Mouse (Mus musculus): ENCODE results near the gene Tiprl. TPM values are rescaled to one million over a fixed set of nuclear protein-coding genes. Genes with fewer than 3 reads are reported as not detected.

Tiprl gene
- 10 to 100 TPM; 57.9 to 65.5 (median 62.0) TPM for total RNA-seq (2022)

DNA sequence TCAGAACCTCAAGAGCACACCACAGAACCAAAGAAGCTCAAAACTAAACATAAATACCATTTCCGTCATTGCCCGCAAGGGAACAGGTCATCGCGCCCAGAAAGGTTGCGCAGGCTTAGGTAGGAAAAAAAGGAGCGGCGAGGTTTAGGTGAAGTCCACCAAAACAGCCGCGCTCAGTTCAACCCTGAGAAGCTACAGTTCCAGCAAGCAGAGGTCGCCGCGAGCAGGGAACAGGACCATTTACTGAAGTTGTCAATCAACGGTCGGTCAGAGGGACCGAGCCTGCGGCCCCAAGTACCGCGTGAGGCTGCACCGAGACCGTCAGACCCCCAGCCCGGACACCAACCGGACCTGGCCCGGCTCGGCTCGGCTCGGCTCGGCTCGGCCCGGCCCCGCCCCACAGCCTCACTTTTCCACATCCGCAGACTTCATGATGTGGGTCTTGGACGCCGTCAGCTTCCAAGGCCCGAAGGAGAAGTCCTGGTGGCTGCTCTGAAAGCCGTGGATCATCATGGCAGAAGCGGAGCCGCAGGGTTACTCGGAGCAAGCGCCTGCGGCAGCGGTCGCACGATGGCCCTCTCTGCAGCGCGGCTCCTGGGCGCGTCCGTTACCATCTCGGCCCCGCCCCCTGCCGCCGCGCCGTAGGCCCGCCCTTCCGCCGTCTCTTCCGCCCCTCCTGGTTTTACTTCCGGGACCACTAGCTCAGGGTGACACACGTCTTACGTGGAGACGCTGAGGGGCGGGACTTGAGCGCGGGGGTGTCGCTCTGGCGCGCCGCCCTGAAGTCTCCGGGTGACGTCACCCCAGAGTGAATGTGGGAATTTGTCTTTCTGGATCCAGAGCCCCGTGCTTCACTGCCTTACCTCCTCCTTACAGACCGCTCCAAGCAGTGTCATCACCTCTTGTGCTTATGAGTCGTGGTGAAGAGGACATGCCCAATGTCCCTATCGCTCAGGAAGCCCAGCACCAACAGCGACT, at the start of gene Tiprl:
TSS of gene Tiprl (minus strand) at position 676 of the 978 bp plus-strand sequence.
- DNase-seq, result peak; percentile 97

DNA sequence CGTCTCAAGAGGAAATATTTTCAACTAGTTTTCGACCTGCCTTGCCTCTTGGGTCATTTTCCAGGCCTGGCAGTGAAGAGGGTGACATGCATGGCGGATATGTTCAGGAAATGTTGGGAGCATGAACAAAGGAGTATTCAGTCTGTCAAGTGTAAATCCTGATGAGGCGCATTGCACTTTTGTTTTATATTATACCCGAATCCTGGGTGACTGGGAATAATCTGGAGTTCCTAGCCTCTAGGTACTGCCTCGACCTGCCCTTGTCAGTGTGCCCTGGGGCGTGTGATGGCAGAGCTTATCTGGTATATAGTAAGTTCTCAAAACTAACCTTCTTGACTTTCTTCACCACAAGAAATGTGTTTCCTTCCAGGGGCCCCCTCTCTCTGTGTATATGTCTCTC, 47.3 kb upstream of the Tiprl start:
- no peak for DNase-seq

DNA sequence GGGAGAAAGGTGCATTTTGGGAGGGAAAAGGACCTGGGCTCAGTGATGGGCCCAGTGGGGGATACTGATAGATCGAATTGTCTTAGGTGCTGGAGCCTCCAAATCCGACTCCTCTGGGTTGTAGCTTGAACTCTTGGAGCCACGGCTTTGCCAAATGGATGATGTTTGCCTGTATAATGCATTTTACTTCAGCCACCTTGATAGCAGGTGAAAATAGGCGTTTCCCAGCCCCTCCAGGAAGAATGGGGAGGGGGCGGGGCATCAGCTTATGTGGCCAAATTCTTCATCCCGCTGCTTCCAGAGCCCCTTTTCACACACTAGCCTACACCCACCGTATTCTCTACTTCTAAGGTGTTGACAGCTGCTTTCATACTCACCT, 46.2 kb upstream of the Tiprl start:
- no peak for DNase-seq

DNA sequence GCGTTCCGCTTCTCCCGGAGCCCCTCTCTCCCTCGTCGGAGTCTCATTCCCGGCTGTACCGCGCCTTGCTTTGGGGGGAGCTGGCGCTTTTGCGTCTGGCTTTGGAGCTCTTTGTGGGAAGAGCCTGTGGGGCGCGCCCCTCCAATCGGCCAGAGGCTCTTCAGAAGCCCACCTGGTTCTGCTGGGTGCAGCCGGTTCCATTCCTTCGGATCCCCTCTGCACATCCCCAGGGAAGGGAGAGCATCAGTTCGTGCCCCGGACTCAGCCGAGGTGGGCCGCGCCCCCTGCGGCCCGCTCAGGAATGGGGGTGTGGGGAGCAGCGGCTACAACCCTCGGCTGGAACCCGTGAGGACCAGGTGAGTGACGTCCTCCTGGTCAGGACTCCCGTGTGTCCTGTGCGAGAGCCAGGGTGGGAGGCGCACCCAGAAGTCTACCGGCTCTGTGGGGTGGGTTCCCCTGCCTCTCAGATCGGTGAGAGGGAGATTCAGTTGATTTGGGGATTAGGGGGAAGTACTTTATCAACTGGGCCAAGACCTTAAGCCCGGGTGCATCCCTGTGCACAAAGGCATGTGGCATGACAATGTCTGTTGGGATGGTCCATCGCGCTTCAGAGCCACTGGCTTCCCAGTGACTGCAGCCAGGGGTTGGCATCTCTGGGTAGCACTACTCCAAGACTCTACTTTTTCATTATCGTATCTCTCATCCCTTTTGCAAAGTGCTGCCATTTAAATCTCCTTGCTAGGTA, 45.6 kb upstream of the Tiprl start:
- no peak for DNase-seq

DNA sequence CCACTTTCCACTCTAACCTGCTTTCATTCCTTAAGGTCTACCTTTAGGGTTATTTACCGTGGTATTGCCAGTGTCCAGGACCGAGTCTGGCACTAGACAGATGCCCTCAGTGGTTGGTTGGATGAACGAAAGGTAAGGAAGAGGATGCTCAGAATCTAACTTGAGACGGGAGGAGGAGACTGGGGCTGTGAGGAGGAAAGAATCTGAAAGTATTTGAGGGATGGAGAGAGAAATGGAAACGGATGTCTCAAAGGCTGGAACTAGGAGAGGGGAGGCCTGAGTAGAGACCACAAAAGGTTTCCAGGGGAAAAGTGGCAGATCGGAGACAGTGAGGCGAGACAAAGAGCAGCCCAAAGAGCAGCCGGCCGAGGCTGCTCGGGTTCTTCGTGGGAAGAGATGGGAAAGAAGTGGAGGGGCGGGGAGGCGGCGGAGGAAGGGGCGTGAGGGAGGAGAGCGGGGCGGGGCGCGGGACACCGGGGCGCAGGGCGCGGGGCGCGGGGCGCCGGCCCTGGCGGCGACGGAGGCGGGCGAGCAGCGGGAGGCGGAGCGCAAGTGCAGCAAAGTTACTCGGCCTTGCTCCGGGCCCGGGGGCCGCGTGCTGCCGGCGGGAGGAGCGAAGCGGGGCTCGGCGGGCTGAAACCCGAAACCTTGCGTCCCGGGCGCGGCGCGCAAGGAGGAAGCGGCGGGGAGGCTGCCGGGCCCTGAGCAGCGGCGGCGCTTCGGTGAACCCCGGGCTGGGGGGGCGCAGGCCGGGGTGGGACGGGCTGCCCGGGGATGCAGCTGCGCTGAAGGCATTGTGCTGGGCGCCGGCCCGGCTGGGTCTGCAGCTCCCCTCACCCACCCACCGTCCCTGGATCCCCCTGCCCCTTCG, 44.8 kb upstream of the Tiprl start:
- peak; percentile 39 for DNase-seq

DNA sequence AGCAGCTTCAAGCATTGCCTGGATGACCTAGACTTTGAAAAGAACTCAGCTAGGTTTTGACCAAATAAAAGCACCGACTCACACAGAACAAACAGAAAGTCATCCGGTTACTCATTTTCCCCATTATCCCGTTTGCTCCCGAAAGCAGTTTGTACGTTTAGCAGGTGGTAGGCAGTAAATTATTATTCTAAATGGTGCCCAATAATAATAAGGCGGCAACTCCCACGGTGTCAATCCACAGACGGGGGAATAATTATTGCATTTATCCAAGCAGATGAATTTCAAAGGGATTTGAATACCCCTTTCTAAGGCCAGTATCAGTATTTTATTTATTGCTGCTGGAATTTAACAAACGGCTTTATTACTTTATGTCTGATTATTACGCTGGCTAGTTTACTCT, 43.9 kb upstream of the Tiprl start:
- DNase-seq, result no peak

DNA sequence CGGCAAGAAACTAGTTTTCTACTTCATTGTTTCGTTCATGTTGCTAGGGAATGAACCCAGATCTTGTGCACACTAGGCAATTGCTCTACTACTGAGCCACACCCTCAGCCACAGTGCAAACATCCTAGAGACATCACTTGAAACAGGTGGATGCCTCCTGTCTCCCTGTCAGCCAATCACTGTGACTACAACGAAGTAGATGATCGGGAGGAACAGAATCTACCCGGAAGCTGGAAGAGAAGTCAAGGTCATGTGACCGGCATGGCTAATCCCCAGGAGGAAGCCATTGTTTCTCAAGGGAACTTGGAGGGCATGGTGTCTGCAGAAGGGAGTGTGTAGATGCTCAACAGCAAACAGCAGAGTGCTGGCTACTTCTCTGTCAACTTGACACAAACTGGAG, 38.1 kb upstream of the Tiprl start:
- DNase-seq, result no peak

DNA sequence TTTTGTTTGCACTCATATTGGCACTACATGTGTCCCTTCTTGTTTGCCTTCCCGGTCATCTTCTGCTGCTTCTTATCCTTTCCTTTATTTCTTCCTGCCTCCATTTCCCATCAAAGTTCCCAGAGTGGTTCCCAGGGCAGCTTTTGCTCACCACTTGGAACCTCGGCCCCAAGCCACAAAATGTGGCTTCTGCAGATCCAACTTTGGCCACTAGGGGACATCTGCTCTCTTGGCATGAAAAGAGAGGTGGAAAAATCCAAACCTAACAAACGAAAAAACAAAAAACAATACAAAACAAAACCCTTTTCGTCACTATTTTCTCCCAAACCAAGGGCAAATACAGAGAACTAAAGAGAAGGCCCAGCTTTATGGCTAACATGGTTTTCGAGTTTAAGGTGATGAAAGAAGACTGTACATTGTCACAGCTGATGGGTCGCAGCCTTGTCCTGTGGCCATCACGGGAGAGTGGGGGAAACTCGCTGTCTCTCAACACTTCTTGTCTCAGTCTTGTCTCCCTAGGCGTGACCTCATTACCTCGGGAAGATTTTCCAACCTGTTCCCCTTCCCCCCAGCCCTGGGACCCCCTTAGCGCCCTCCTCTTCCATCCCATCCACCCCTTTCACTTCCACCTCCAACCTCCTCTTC, 15.4 kb upstream of the Tiprl start:
- DNase-seq, result no peak

DNA sequence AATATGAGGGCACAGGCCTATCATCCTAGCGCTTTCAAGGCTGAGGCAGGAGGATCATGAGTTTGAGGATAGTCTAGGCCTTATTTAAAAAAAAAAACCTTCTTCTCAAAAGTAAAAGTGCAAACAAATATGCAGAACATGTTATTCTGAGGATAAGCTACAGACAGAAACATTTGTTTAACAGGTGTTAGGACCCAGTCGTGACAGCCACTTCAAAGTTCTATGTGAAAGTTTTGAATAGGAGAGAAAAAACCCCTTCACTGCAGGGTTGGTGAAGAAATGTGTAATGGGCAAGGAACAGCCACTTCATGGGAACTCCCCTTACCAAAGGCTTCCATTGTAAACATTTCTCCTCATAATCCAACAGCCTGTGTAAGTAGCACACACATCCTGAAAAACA, 13.8 kb upstream of the Tiprl start:
- no peak for DNase-seq

DNA sequence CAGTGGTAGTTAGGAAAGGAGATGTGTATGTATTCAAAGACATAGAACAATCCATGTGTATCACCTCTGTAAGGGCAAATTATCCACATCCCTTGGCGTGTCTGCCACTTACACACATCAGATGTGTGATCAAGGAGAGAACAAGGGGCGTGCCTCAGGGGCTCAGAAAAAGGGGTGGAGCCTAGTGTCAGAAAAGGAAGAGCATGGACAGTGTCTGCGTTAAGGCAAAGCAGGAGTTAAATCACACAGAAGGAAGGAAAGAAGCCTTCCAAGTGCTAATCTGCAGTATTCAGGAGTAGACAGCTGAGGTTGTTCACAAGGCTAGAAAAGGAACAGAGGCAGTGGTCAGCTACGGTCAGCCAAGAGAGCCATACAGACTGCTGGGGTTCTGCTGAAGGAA, 12.0 kb upstream of the Tiprl start:
- no peak for DNase-seq

DNA sequence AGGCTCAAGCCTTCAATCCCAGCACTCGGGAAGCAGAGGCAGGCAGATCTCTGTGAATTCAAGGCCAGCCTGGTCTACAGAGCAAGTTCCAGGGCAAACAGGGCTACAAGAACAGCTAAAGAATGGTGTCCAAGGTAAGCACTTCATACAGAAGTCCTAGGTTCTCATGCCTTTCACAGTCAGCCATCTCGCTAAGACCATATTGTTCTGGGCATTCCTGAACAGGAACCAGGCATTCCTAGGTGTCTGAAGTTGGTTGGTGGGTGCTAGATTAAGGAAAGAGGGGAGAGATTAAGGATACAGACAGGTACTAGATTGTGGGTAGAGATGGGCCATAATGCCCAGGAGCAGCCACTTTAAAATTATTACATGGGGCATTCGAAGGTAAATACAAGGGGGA, 11.0 kb upstream of the Tiprl start:
- no peak for DNase-seq

DNA sequence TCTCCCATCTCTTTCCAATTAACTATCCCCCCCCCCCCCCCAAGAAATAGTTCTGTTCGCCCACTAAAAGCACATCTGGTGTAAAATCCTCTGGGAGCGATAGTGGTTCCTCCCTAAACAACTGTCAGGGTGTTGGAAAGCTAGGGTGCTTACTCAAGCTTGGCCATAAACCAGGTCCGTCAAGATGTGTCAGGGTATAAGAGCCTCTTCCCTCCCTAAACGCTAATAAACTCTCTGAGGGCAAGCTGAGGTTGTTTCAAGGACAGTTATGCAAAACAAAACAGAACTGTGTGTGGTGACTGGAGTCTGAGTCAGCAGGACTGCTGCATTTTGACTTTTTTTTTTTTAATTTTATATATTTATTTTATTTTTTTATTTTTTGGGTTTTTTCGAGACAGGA, 10.3 kb upstream of the Tiprl start:
- peak; percentile 47 for DNase-seq

DNA sequence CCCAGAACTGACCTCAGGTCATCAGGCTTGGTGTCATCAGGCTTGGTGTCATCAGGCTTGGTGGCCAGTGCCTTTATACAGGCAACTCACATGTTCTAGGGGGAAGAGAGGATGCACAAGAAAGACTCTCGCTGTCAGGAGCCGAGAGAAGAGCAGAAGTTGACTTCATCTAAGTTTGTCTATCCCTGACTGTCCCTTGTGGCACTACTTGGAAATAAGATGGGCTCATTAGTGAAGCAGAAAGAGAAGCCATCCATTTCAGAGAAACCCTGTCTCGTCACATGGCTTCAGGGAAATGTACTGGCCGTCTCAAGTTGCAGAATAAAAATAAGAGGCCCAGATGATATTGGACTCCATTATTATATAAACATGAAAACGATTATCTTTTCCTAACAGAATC, 9.8 kb upstream of the Tiprl start:
- no peak for DNase-seq

DNA sequence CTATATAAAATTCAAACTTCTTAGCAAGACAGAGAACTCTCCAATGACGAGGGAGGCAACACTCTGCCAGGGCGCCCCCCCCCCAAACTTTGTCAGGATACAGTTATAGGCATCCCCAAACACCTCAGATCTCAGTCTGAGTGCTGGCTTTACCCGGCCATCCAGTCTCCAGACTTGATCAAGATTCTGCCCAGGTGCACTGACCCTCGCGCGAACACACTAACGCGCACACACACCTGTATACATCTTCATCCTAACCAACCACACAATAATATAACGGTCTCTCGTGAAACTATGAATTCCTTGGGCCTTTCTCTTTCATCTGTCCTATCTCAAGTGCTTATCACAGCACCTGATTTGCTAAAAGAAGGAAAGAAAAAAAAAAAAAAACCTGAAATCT, 950 bp downstream of the Tiprl start:
- no peak for DNase-seq

DNA sequence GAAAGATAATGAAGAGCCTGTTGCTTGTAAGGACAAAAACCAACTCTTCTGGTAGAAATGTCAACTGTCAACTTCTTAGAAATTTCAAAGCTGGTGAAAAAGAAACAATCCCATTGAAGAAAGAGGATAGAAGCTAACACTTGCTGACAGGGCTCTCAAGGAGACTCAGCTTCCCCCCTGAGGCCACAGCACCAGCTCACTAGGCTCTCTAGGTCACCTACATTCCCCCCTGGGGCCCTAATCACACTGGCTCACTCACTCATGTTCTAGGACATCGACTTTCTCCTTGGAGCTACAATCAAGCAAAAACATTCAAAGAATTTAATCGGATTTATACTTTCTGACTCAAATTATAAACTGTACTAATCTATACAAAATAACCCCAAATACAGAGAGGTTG, 3.0 kb downstream of the Tiprl start:
- no peak for DNase-seq

DNA sequence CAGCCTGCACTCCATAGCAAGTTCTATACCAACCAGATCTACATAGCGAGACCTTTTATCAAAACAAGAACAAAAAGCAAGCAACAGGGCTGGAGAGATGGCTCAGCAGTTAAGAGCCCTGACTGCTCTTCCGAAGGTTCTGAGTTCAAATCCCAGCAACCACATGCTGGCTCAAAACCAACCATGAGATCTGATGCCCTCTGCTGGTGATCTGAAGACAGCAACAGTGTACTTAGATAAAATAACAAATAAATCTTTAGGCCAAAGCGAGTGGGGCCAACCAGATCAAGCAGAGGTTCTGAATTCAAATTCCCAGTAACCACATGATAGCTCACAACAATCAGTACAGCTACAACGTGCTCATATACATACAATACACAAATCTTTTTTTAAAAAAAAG, 6.1 kb downstream of the Tiprl start:
- no peak for DNase-seq

DNA sequence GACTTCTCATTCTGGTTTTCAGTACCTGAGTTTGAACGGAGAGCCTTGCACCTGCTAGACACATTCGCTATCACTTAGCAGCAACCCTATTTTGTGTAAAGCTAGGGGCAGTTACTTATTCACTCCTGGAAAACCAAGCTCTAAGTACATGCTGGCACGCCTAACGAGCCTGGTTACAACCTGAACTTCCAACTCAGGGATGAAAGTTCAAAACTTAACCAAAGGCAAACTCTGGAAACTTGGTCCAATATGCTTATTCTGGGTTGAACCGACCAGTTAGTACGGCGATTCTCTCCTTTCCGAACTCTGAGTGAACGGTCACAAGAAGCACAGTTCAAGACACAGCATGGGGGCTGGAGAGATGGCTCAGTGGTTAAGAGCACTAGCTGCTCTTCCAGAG, 7.2 kb downstream of the Tiprl start:
- DNase-seq, result no peak

DNA sequence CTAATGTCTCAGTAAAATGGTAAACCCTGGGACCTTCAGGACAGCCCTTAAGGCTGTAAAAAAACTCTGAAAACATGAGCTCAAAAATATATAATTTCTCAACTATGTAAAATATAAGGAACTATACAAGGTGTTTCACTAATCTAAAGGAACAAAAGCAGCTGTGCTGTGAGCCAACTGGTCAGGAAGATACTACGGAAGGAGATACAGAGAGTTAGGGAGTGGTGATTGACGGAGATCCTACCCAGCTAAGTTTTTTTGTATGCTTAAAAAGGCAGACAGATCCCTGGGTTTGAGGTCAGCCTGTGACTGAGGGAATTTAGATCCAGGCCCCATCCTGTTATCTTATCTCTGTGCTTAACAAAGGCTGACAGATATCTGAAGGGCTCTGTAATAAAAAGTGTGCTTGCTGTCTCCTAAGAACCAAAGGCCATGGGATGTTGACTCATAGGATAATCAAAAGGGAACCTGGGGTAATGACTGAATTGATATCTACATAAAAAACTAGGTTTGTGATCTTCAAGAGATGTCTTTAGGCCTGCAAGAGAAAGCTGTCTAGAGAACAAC, 19.7 kb downstream of the Tiprl start:
- DNase-seq, result no peak

DNA sequence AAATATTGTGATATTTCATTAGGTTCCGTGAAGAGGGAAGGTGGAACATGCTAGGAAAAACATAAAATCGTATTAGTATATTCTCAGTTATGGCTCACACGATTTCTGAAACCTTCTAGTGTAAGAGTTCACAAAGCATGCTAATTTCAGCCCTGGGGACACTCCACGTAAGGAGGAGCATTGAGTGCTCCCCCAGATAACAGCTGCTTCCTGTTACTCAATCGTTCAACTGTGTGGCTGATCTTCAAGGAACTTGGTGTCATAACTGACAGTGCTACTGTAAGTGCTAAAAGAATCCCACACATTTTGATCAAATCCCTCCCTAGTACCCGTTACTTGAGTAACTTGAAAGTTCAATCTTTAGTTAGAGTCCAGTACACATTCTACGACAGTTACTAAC, 21.0 kb downstream of the Tiprl start:
- DNase-seq, result no peak

DNA sequence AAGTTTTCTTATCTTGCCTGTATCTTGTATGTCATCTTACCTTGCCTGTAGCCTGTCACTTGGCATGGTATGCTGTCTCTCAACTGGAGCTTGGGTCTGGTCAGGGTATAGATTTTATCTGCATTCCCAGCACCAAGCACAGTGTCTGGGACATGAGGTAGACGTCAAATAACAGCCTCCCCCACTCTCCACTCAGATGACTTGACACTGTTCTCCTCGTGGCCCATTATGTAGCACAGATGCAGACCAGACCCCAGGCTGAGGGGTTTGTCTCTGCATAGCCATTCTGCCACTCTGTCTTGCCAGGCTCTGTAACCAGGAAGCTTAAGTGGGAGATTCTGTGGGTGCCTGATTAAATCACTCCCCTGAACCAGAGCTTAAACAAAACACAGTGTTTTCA, 31.2 kb downstream of the Tiprl start:
- DNase-seq, result no peak

DNA sequence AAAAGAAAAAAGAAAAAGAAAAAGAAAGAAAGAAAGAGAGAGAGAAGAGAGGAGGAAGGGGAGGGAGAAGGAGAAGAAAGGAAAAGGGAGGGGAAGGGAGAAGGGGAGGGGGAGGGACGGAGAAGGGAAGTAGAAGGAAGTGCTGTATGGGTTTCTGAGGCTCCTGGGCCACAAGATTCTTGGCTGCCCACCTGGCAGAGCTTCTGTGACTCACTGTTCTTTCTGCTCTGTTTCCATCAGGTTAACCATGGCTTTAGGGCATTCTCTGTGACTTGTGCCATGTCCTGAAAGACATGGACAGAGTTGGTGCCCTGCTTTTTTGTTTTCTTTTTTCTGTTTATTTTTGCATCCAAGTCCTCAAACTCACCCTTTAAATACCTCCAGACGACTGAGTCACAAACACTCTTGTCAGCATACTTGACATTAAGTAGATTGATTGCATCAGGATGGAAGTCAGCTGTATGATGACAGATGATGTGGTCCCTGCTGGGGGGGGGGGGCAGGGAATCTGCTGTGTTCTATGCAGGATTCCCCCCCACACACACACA, 33.2 kb downstream of the Tiprl start:
- DNase-seq, result no peak
